ENCODE assay signal across 9 mouse cellular contexts in genomic region chr13:72633097-72633496, GRCm38 (mm10). TPM values are rescaled to one million over a fixed set of nuclear protein-coding genes. Genes with fewer than 3 reads are reported as not detected.
DNase-seq lines count a peak whose midpoint lies in the region; ATAC-seq and TF ChIP-seq lines count a peak whose summit lies in the region.
"Had no signal": no experiment of that assay in that cellular context is flagged by ENCODE, and none has a peak within 500 bp of the region (broad histone marks: within the 10 kb centered on the region; RNA-seq: fewer than 3 reads in every experiment).

No protein-coding gene starts in this region.

- H3K9ac ChIP-seq in heart, embryonic 13.5 days = no peak overlapping the region
- H3K9ac ChIP-seq in lung, postnatal 0 days (replicated peaks; ENCODE audit: low read depth) = no peak overlapping the region
- 0 out of 2 replicates have a peak overlapping the region, but pooled peaks have one; percentile 21 for H3K9ac ChIP-seq in hindbrain, postnatal 0 days (replicated peaks; ENCODE audit: low read length)

- no peaks in the 10 kb centered on the region for H3K9me3 ChIP-seq in heart, embryonic 13.5 days
- no peaks in the 10 kb centered on the region for H3K9me3 ChIP-seq in lung, postnatal 0 days (ENCODE audit: low read length)
- H3K9me3 ChIP-seq in hindbrain, postnatal 0 days (ENCODE audit: low read length) = no peaks in the 10 kb centered on the region

- WGBS in heart, embryonic 13.5 days = 37% methylated on average over 2 of the region's 2 CpGs
- 12% methylated on average over 2 of the region's 2 CpGs for WGBS in lung, postnatal 0 days
- WGBS in hindbrain, postnatal 0 days = 24% methylated on average over 2 of the region's 2 CpGs

- peaks cover 8% of the 10 kb centered on the region for H3K4me1 ChIP-seq in heart, embryonic 13.5 days
- no peaks in the 10 kb centered on the region for H3K4me1 ChIP-seq in lung, postnatal 0 days (ENCODE audit: insufficient read depth, low read depth, low read length)
- 0 out of 2 replicates have a peak, but pooled peaks cover 4% of the 10 kb centered on the region for H3K4me1 ChIP-seq in hindbrain, postnatal 0 days (ENCODE audit: insufficient read depth, low read length)

- H3K36me3 ChIP-seq in heart, embryonic 13.5 days = no peaks in the 10 kb centered on the region
- H3K36me3 ChIP-seq in lung, postnatal 0 days (ENCODE audit: insufficient read depth, low read length) = no peaks in the 10 kb centered on the region
- no peaks in the 10 kb centered on the region for H3K36me3 ChIP-seq in hindbrain, postnatal 0 days (ENCODE audit: insufficient read depth, low read length)

- H3K27ac ChIP-seq in heart, embryonic 13.5 days (replicated peaks) = no peak overlapping the region
- H3K27ac ChIP-seq in lung, postnatal 0 days (ENCODE audit: low read length) = no peak overlapping the region
- no peak overlapping the region for H3K27ac ChIP-seq in hindbrain, postnatal 0 days

- no peak for TF ChIP-seq EP300 in lung, postnatal 0 days (IDR thresholded peaks at IDR 0.05)

- DNase-seq in heart, postnatal 25 days (ENCODE audit: low spot score) = no peak
- no peak for DNase-seq in lung, postnatal 0 days (ENCODE audit: low spot score)
- no peak for DNase-seq in lung, adult 18-20 months
- DNase-seq in hindbrain, postnatal 0 days (ENCODE audit: low spot score) = peak; percentile 61
- no peak for DNase-seq in right cerebral cortex, postnatal 36 days (ENCODE audit: low spot score in 2 of 2)
- DNase-seq in thymus, postnatal 0 days (ENCODE audit: low spot score) = no peak

- peak overlapping the region; percentile 70 for H3K4me3 ChIP-seq in heart, embryonic 13.5 days
- H3K4me3 ChIP-seq in lung, postnatal 0 days (ENCODE audit: low read depth, low read length) = peak overlapping the region; percentile 56; the same call in 1 of the 2 replicates
- H3K4me3 ChIP-seq in hindbrain, postnatal 0 days (ENCODE audit: low read length) = peak overlapping the region; percentile 72
- H3K4me3 ChIP-seq: erythroblast, embryonic 14.5 days had no signal

- intact Hi-C loops in heart, postnatal 25 days (cut with DNase I) = loop anchor here (10.0 kb wide), 1 partner anchor 402 kb away; no protein-coding TSS in a partner anchor

- no peak for TF ChIP-seq CTCF in lung, postnatal 0 days (IDR thresholded peaks at IDR 0.05)
- TF ChIP-seq CTCF in hindbrain, postnatal 0 days (IDR thresholded peaks at IDR 0.05; ENCODE audit: low read depth) = peak; percentile 51

- no peak for ATAC-seq in heart, embryonic 13.5 days (ENCODE audit: extremely low read depth, insufficient number of reproducible peaks, low FRiP score, low TSS enrichment)
- no peak for ATAC-seq in lung, postnatal 0 days
- ATAC-seq in hindbrain, postnatal 0 days = no peak

- peaks cover 96% of the 10 kb centered on the region for H3K27me3 ChIP-seq in heart, embryonic 13.5 days (replicated peaks)
- H3K27me3 ChIP-seq in lung, postnatal 0 days (replicated peaks; ENCODE audit: insufficient read depth, low read length) = peaks cover 27% of the 10 kb centered on the region; the same call in 1 of the 2 replicates
- H3K27me3 ChIP-seq in hindbrain, postnatal 0 days (ENCODE audit: insufficient read depth, low read length) = peaks cover 15% of the 10 kb centered on the region; the same call in 1 of the 2 replicates

- H3K4me2 ChIP-seq in heart, embryonic 13.5 days = peak overlapping the region; percentile 89
- H3K4me2 ChIP-seq in lung, postnatal 0 days (replicated peaks; ENCODE audit: low read depth, low read length) = peak overlapping the region; percentile 64
- H3K4me2 ChIP-seq in hindbrain, postnatal 0 days (ENCODE audit: low read depth, low read length) = peak overlapping the region; percentile 65
- H3K4me2 ChIP-seq: liver, embryonic 11.5 days had no signal

RNA-seq across cellular contexts. Expression of gene Irx2, which starts 4.5 kb away (rescaled TPM):
- polyA plus RNA-seq in heart, embryonic 13.5 days (2015; fragmentation: Nextera tagmentation; extraction: Ambion mirVana) = 9.3 and 12.6 TPM in 2 replicates
- total RNA-seq in heart, postnatal 25 days (2021) = 1 to 10 TPM; 4.5 to 5.0 TPM
- polyA plus RNA-seq in lung, postnatal 0 days (2015; fragmentation: Nextera tagmentation; extraction: Ambion mirVana) = 36.2 and 40.0 TPM in 2 replicates
- 46.9 and 48.7 TPM in 2 replicates for total RNA-seq in hindbrain, postnatal 0 days (2014; rRNA removed)
- polyA plus RNA-seq in hindbrain, postnatal 0 days (2015; fragmentation: Nextera tagmentation; extraction: Ambion mirVana) = 23.6 and 24.9 TPM in 2 replicates
- polyA plus RNA-seq in thymus, postnatal 0 days (2015; fragmentation: Nextera tagmentation; extraction: Ambion mirVana) = 0.17 and 0.29 TPM in 2 replicates
- polyA plus RNA-seq: erythroblast, embryonic 14.5 days had no signal
